Mouse (Mus musculus): Measurements from ENCODE around the gene Ccpg1. TPM values are rescaled to one million over a fixed set of nuclear protein-coding genes. Genes with fewer than 3 reads are reported as not detected.

The Ccpg1 gene
- polyA plus RNA-seq, 1 experiment from 2014 or later, result 43.8 TPM

- 17% methylated on average over 15 of the region's 15 CpGs for WGBS
- peak overlapping the region; percentile 45 for H3K4me2 ChIP-seq (ENCODE audit: low read length)
- peak; percentile 57 for DNase-seq (ENCODE audit: low spot score)
- H3K27ac ChIP-seq, result peak overlapping the region; percentile 42; the same call in 1 of the 2 replicates
- no peak overlapping the region for H3K9ac ChIP-seq (ENCODE audit: low read depth, low read length)
- ATAC-seq (replicated peaks; ENCODE audit: low FRiP score, low read depth), result 0 out of 2 replicates have a peak, but pooled peaks have one; percentile 41
- H3K4me3 ChIP-seq (replicated peaks; ENCODE audit: low read depth, low read length), result no peak overlapping the region
- H3K4me1 ChIP-seq (replicated peaks; ENCODE audit: insufficient read depth, low read length), result peaks cover 16% of the 10 kb centered on the region; the same call in 1 of the 2 replicates
- no peaks in the 10 kb centered on the region for H3K27me3 ChIP-seq (ENCODE audit: insufficient read depth, low read length)
- H3K9me3 ChIP-seq (replicated peaks; ENCODE audit: low read length), result no peaks in the 10 kb centered on the region
- no peaks in the 10 kb centered on the region for H3K36me3 ChIP-seq (ENCODE audit: insufficient read depth, low read length)
- no peak for TF ChIP-seq CTCF (IDR thresholded peaks at IDR 0.05; ENCODE audit: low read depth)
These were observed 78.5 kb downstream of the Ccpg1 start for GRCm38 (mm10) chr9:73063621-73064290.

Small RNA genes within 50 kb of the gene (microRNA-seq; reads per million reads assigned to microRNA genes)
- not detected for gene Gm27353

Other genes with a start within 250 kb of the Ccpg1 start
- gene Prtg, start 178.6 kb upstream of the Ccpg1 start, polyA plus RNA-seq (2015; fragmentation: Nextera tagmentation; extraction: Ambion mirVana), result 1.2 TPM in 2 replicates
- gene Pygo1, start 59.8 kb upstream of the Ccpg1 start, polyA plus RNA-seq (2015; fragmentation: Nextera tagmentation; extraction: Ambion mirVana), result 3.0 and 3.2 TPM in 2 replicates
- 2.8 and 3.3 TPM in 2 replicates for gene Dyx1c1, start 26.6 kb upstream of the Ccpg1 start, polyA plus RNA-seq (2015; fragmentation: Nextera tagmentation; extraction: Ambion mirVana)
- gene Gm44503, start 26.6 kb upstream of the Ccpg1 start, polyA plus RNA-seq (2015; fragmentation: Nextera tagmentation; extraction: Ambion mirVana), result not detected in 2 replicates
- 30.2 and 33.8 TPM in 2 replicates for gene Ccpg1os, start within 50 bp of the Ccpg1 start, polyA plus RNA-seq (2015; fragmentation: Nextera tagmentation; extraction: Ambion mirVana)
- 10.8 and 11.9 TPM in 2 replicates for gene Pigb, start 54.9 kb downstream of the Ccpg1 start, polyA plus RNA-seq (2015; fragmentation: Nextera tagmentation; extraction: Ambion mirVana)
- 8.9 and 9.1 TPM in 2 replicates for gene Rab27a, start 59.4 kb downstream of the Ccpg1 start, polyA plus RNA-seq (2015; fragmentation: Nextera tagmentation; extraction: Ambion mirVana)
- 0.15 and 0.29 TPM in 2 replicates for gene Khdc3, start 116.4 kb downstream of the Ccpg1 start, polyA plus RNA-seq (2015; fragmentation: Nextera tagmentation; extraction: Ambion mirVana)
- not detected in 2 replicates for gene Gm20509, start 117.0 kb downstream of the Ccpg1 start, polyA plus RNA-seq (2015; fragmentation: Nextera tagmentation; extraction: Ambion mirVana)
- 103 and 105 TPM in 2 replicates for gene Rsl24d1, start 128.0 kb downstream of the Ccpg1 start, polyA plus RNA-seq (2015; fragmentation: Nextera tagmentation; extraction: Ambion mirVana)

Measured in kidney, postnatal 0 days (tissue).